Mouse (Mus musculus): ENCODE results near the gene Cacnb1. TPM values are rescaled to one million over a fixed set of nuclear protein-coding genes. Genes with fewer than 3 reads are reported as not detected.
A peak's percentile ranks its signal among the peaks of the same experiment; 100 is the strongest.

Gene Cacnb1
- total RNA-seq, 1 experiment = 6.2 TPM

DNA sequence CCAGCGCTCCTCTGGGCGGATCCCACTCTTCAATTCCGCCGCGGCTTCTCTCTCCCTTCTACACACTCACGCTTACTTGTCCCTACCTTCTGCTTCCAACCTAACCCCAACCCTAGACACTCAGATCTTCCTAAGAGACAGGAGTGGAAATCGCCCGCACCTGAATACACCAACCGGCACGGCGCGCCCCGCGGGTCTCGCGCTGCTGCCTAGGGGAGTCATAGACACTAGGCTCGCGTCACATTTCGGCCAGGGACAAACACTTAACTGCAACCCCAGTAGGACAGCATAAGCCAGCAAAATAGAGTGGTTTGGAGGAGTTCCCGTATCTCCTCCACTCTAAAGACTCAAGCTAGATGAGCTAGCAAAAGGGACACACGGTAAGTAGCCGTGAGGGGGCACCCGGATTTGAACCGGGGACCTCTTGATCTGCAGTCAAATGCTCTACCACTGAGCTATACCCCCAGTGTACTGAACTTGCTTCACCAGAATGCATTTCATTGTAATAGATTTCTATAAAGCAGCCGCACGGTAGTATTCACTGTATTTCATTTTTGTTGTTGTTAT, 34.2 kb downstream of the Cacnb1 start:
- peak overlapping the region; percentile 85 for H3K9ac ChIP-seq (ENCODE audit: insufficient read depth, low read depth, low read length, poor library complexity, severe bottlenecking)
- peak overlapping the region; percentile 84 to 85 for H3K4me3 ChIP-seq (ENCODE audit: insufficient read depth in 1 of 2, low read depth in 1 of 2, low read length in 2 of 2, poor library complexity in 1 of 2, severe bottlenecking in 1 of 2)
- H3K27ac ChIP-seq (ENCODE audit: insufficient read depth, low read depth, low read length, poor library complexity, severe bottlenecking) = peak overlapping the region; percentile 52
- in situ Hi-C loops (cut with MboI; ENCODE audit: low sequenced_read_pairs in 2 of 2, unreplicated experiment in 2 of 2) = loop anchor here in 1 of 2 experiments (5.0 kb wide), 1 partner anchor 86 kb away; no protein-coding TSS in a partner anchor
- H3K36me3 ChIP-seq (ENCODE audit: control insufficient read depth, insufficient read depth, low read length, poor library complexity, severe bottlenecking) = no peaks in the 10 kb centered on the region
- DNase-seq (ENCODE audit: low read depth, low spot score) = no peak
- no peaks in the 10 kb centered on the region for H3K9me3 ChIP-seq (ENCODE audit: control insufficient read depth, insufficient read depth, low read depth, low read length)
- H3K4me1 ChIP-seq (ENCODE audit: control insufficient read depth in 2 of 2, insufficient read depth in 2 of 2, low read length in 2 of 2, poor library complexity in 1 of 2) = peaks cover 0 to 16% of the 10 kb centered on the region in 2 experiments; a peak in 2 of 4 replicates
- no peak for TF ChIP-seq ZC3H11A (IDR thresholded peaks at IDR 0.05; ENCODE audit: borderline replicate concordance, low read depth, low read length)
- TF ChIP-seq ZNF384 (IDR thresholded peaks at IDR 0.05; ENCODE audit: low read depth, low read length) = no peak
- no peak for TF ChIP-seq CHD2 (IDR thresholded peaks at IDR 0.05; ENCODE audit: low read depth, low read length)
- TF ChIP-seq HCFC1 (IDR thresholded peaks at IDR 0.05; ENCODE audit: borderline replicate concordance, insufficient read depth, low read length) = no peak
- peak; percentile 88 for TF ChIP-seq MAFK (IDR thresholded peaks at IDR 0.05; ENCODE audit: insufficient read depth, low read depth, low read length)

DNA sequence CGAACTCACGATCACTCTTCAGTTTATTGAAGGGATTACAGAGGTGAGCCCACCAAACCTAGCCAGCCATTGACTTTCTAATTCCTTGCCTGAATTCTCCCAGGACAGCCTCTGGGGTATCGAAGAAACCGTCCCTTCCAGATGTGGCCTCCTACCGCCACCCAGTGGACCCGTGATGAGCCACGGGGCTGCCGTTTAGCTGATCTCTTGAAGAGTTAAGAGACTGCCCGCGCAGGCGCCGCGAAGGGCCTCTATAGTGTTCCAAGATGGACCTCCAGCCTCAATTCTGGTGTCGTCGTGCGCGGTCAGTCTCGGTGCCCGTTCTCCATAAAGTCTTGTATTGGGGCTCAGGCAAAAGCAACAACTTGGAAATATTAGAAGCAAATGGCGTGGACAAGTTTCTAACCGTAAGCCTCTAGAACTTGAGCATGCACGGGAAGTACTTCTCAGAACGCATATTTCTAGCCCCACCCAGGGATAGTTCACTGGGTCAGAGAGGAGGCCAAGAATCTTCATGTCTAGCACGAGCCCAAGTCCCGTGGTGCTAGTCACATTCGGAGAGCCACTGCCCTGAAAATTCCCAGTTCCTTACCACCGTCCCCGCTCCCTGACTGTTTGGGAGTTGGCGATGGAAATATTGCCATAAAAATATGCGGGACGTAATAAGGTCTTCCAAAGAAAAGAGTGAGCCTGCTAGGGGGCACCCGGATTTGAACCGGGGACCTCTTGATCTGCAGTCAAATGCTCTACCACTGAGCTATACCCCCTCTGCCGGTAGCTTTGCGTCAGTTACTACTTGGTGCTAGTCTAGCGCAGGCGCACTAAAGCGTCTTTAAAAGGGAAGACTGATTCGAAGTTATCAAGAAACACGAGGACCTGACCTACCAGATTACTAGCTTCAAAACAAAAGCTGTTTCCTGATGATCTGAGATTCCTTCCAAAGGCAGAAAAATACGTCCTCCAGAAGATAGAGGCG, 35.0 kb downstream of the Cacnb1 start:
- TF ChIP-seq ZNF384 (IDR thresholded peaks at IDR 0.05; ENCODE audit: low read depth, low read length) (0 out of 2 replicates have a peak, but pooled peaks have one; percentile 25), MAFK (IDR thresholded peaks at IDR 0.05; ENCODE audit: insufficient read depth, low read depth, low read length) (peak; percentile 91), ZC3H11A (IDR thresholded peaks at IDR 0.05; ENCODE audit: borderline replicate concordance, low read depth, low read length) (peak; percentile 98), CHD2 (IDR thresholded peaks at IDR 0.05; ENCODE audit: low read depth, low read length) (no peak), HCFC1 (IDR thresholded peaks at IDR 0.05; ENCODE audit: borderline replicate concordance, insufficient read depth, low read length) (peak; percentile 67; the same call in 1 of the 2 replicates)
- H3K9me3 ChIP-seq (ENCODE audit: control insufficient read depth, insufficient read depth, low read depth, low read length) = no peaks in the 10 kb centered on the region
- peak overlapping the region; percentile 84 to 85 for H3K4me3 ChIP-seq (ENCODE audit: insufficient read depth in 1 of 2, low read depth in 1 of 2, low read length in 2 of 2, poor library complexity in 1 of 2, severe bottlenecking in 1 of 2)
- H3K4me1 ChIP-seq (ENCODE audit: control insufficient read depth in 2 of 2, insufficient read depth in 2 of 2, low read length in 2 of 2, poor library complexity in 1 of 2) = peaks cover 0 to 23% of the 10 kb centered on the region in 2 experiments; a peak in 2 of 4 replicates
- H3K9ac ChIP-seq (ENCODE audit: insufficient read depth, low read depth, low read length, poor library complexity, severe bottlenecking) = peak overlapping the region; percentile 85
- H3K36me3 ChIP-seq (ENCODE audit: control insufficient read depth, insufficient read depth, low read length, poor library complexity, severe bottlenecking) = no peaks in the 10 kb centered on the region
- in situ Hi-C loops (cut with MboI; ENCODE audit: low sequenced_read_pairs in 2 of 2, unreplicated experiment in 2 of 2) = loop anchor here in 1 of 2 experiments (5.0 kb wide), 1 partner anchor 86 kb away; no protein-coding TSS in a partner anchor
- H3K27ac ChIP-seq (ENCODE audit: insufficient read depth, low read depth, low read length, poor library complexity, severe bottlenecking) = peak overlapping the region; percentile 69
- DNase-seq (ENCODE audit: low read depth, low spot score) = peak; percentile 96

DNA sequence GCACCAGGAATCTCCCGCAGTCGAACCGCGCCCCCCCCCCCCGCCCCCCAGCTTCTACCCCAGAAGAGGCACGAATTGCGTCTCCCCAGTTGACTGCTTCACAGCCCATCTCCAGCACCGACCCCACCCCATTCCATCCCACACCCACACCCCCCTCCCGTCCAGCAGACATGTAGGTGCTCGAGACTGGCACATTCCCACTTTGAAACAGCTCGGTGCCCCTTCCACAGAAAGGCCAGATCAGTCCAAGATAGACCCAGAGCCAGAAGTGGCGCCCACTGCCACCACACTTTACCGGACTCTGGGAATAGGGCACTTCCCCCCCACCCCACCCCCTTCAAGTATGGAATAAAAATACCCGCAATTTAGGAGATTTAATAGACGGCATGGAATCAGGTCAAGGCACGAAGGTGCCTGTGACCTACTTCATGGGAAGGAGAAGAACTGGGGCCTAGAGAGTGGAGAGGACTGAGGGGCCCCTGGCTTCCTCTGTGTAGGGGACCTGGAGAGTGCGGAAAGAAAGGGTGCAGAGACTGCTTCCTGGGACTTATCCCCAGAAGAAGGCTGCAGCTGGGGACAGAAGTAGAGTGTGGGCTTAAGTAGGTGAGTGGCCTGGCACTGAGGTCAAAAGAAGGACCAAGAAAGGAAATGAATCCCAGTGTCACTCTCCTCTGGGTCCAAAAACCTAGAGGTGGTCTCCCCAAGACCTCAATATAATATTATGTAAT, 35.9 kb downstream of the Cacnb1 start:
- H3K9ac ChIP-seq (ENCODE audit: insufficient read depth, low read depth, low read length, poor library complexity, severe bottlenecking) = peak overlapping the region; percentile 70; the same call in 1 of the 2 replicates
- H3K27ac ChIP-seq (ENCODE audit: insufficient read depth, low read depth, low read length, poor library complexity, severe bottlenecking) = no peak overlapping the region
- peaks cover 0 to 25% of the 10 kb centered on the region in 2 experiments; a peak in 2 of 4 replicates for H3K4me1 ChIP-seq (ENCODE audit: control insufficient read depth in 2 of 2, insufficient read depth in 2 of 2, low read length in 2 of 2, poor library complexity in 1 of 2)
- H3K36me3 ChIP-seq (ENCODE audit: control insufficient read depth, insufficient read depth, low read length, poor library complexity, severe bottlenecking) = no peaks in the 10 kb centered on the region
- DNase-seq (ENCODE audit: low read depth, low spot score) = no peak
- TF ChIP-seq HCFC1 (IDR thresholded peaks at IDR 0.05; ENCODE audit: borderline replicate concordance, insufficient read depth, low read length) = no peak
- TF ChIP-seq CHD2 (IDR thresholded peaks at IDR 0.05; ENCODE audit: low read depth, low read length) = no peak
- no peak for TF ChIP-seq MAFK (IDR thresholded peaks at IDR 0.05; ENCODE audit: insufficient read depth, low read depth, low read length)
- no peak for TF ChIP-seq ZNF384 (IDR thresholded peaks at IDR 0.05; ENCODE audit: low read depth, low read length)
- no peak for TF ChIP-seq ZC3H11A (IDR thresholded peaks at IDR 0.05; ENCODE audit: borderline replicate concordance, low read depth, low read length)
- in situ Hi-C loops (cut with MboI; ENCODE audit: low sequenced_read_pairs in 2 of 2, unreplicated experiment in 2 of 2) = loop anchor here in 1 of 2 experiments (5.0 kb wide), 1 partner anchor 85 kb away; no protein-coding TSS in a partner anchor
- no peaks in the 10 kb centered on the region for H3K9me3 ChIP-seq (ENCODE audit: control insufficient read depth, insufficient read depth, low read depth, low read length)
- peak overlapping the region; percentile 84 to 90 for H3K4me3 ChIP-seq (ENCODE audit: insufficient read depth in 1 of 2, low read depth in 1 of 2, low read length in 2 of 2, poor library complexity in 1 of 2, severe bottlenecking in 1 of 2)

Measured in ES-E14 (cell line).